Mouse (Mus musculus): Measurements from ENCODE around the gene Pan3.

Pan3 gene

GRCm38 (mm10) chr5:147429535-147430305, at the start of gene Pan3:
Gene Pan3 (plus strand): TSS chr5:147430161.
- peak; percentile 95 for DNase-seq (ENCODE audit: low read depth)

GRCm38 (mm10) chr5:147381396-147381795, 48.6 kb upstream of the Pan3 start:
- DNase-seq (ENCODE audit: low read depth), result no peak

- DNase-seq (ENCODE audit: low read depth), result no peak
These were observed 43.1 kb upstream of the Pan3 start for GRCm38 (mm10) chr5:147386865-147387264.

- no peak for DNase-seq (ENCODE audit: low read depth)
These were observed 41.5 kb upstream of the Pan3 start for GRCm38 (mm10) chr5:147388376-147389008.

- DNase-seq (ENCODE audit: low read depth), result no peak
These were observed 40.9 kb upstream of the Pan3 start for GRCm38 (mm10) chr5:147389052-147389451.

- DNase-seq (ENCODE audit: low read depth), result no peak
These were observed 39.2 kb upstream of the Pan3 start for GRCm38 (mm10) chr5:147390772-147391171.

GRCm38 (mm10) chr5:147392667-147393213, 37.2 kb upstream of the Pan3 start:
- no peak for DNase-seq (ENCODE audit: low read depth)

- no peak for DNase-seq (ENCODE audit: low read depth)
These were observed 34.9 kb upstream of the Pan3 start for GRCm38 (mm10) chr5:147395050-147395449.

- peak; percentile 25 for DNase-seq (ENCODE audit: low read depth)
These were observed 30.0 kb upstream of the Pan3 start, which contains the start of gene Flt3 for GRCm38 (mm10) chr5:147399843-147400504. Gene Flt3 (minus strand): TSS chr5:147400489.

- DNase-seq (ENCODE audit: low read depth), result no peak
These were observed 29.4 kb upstream of the Pan3 start for GRCm38 (mm10) chr5:147400505-147400979.

- DNase-seq (ENCODE audit: low read depth), result no peak
These were observed 28.9 kb upstream of the Pan3 start for GRCm38 (mm10) chr5:147401024-147401423.

- DNase-seq (ENCODE audit: low read depth), result peak; percentile 48
These were observed 27.5 kb upstream of the Pan3 start for GRCm38 (mm10) chr5:147402505-147402904.

GRCm38 (mm10) chr5:147406135-147406534, 23.8 kb upstream of the Pan3 start:
- no peak for DNase-seq (ENCODE audit: low read depth)

- DNase-seq (ENCODE audit: low read depth), result no peak
These were observed 21.2 kb upstream of the Pan3 start for GRCm38 (mm10) chr5:147408731-147409130.

GRCm38 (mm10) chr5:147410585-147410984, 19.4 kb upstream of the Pan3 start:
- DNase-seq (ENCODE audit: low read depth), result no peak

- DNase-seq (ENCODE audit: low read depth), result peak; percentile 62
These were observed 12.0 kb upstream of the Pan3 start for GRCm38 (mm10) chr5:147417986-147418385.

- peak; percentile 91 for DNase-seq (ENCODE audit: low read depth)
These were observed 11.4 kb upstream of the Pan3 start for GRCm38 (mm10) chr5:147418394-147419121.

GRCm38 (mm10) chr5:147423612-147424011, 6.3 kb upstream of the Pan3 start:
- no peak for DNase-seq (ENCODE audit: low read depth)

- DNase-seq (ENCODE audit: low read depth), result no peak
These were observed 3.7 kb upstream of the Pan3 start for GRCm38 (mm10) chr5:147426048-147426805.

- peak; percentile 70 for DNase-seq (ENCODE audit: low read depth)
These were observed 487 bp downstream of the Pan3 start for GRCm38 (mm10) chr5:147430361-147430935.

Measured in naive thymus-derived CD4-positive, alpha-beta T cell, adult 2 months (primary cell).